Mouse (Mus musculus): ENCODE data around the gene Tnfrsf14. TPM values are rescaled to one million over a fixed set of nuclear protein-coding genes. Genes with fewer than 3 reads are reported as not detected.

Tnfrsf14 gene
- polyA plus RNA-seq, 1 experiment from 2014 or later, result 0.34 TPM

DNA sequence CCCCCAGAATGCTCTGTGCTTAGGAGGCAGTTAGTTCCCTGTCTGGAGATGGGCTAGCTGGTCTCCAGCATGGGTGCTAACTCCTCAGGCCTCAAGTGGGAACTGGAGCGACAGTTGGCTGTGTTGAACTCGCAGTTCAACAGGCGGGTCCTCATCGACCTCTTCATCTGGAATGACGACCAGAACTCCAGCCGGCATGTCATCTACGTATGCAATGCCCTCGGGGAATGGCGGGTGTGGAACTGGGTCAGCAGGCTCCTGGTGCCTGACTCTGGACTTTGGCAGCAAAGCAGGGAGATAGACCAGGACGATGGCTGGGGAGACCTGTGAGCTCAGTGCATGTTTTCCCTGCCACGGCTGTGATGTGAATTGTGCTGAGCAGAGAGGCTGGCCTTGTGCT, 42.9 kb downstream of the Tnfrsf14 start:
- Histone ChIP-seq H3K36me3 (no peaks in the 10 kb centered on the region), H3K9me3 (no peaks in the 10 kb centered on the region), H3K27ac (no peak overlapping the region), H3K27me3 (replicated peaks) (no peaks in the 10 kb centered on the region), H3K4me2 (replicated peaks) (no peak overlapping the region), H3K4me1 (no peaks in the 10 kb centered on the region), H3K9ac (no peak overlapping the region), H3K4me3 (no peak overlapping the region)
- 83% methylated on average over 11 of the region's 11 CpGs for WGBS
- no peak for ATAC-seq (ENCODE audit: low FRiP score, low read depth)

DNA sequence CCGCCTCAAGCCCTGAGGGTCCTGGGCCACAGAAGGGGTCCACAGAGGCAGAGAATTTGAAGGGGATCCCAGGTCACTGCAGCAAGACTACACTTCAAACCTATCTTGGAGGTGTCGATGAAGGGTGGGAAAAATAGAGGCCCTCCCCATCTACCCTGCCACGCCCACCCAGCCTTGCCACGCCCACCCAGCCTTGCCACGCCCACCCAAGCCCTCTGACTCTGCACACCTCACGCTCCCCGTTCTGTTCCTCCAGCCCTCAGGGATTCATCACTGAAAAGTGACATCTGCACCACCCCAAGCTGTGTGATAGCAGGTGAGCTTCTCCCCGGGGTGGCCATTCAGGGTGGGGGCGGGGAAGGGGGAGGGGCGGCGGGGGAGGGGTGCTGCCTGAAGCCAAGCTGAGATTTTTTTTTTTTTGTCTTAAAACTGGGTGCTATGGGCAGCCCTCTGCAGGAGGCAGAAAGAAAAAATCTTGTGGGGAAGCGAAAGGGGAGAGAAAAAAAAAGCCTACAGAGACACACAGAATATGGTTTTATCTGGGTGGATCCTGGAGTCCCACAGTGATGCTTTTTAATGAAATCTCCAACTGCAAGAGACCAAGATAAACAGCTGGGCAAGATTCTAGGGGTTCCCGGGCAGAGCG, 46.2 kb downstream of the Tnfrsf14 start:
- peaks cover 5% of the 10 kb centered on the region; the same call in 1 of the 2 replicates for H3K4me1 ChIP-seq
- H3K9ac ChIP-seq, result no peak overlapping the region
- H3K9me3 ChIP-seq, result no peaks in the 10 kb centered on the region
- H3K4me3 ChIP-seq, result no peak overlapping the region
- H3K36me3 ChIP-seq, result no peaks in the 10 kb centered on the region
- no peak overlapping the region for H3K27ac ChIP-seq
- H3K4me2 ChIP-seq (replicated peaks), result no peak overlapping the region
- no peaks in the 10 kb centered on the region for H3K27me3 ChIP-seq (replicated peaks)
- no peak for ATAC-seq (ENCODE audit: low FRiP score, low read depth)
- WGBS, result 25% methylated on average over 14 of the region's 14 CpGs

DNA sequence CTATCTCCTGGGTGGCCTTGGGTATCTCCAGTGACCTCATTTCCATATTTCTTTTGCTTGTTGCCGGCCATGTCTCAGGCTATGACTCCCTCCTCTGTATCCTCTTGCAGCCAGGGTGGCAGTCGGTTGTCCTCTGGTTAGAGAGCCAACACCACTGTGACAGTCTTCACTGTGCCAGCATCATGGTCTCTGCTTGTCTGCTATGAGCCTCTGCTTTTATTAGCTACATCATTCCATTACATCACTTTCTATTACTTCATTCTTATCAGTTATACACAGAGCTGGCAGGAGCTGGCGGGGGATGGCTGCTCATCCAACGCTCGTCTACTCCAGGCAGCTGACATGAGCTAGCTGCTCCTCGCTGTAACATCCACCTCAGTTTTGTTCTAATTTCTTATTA, 47.6 kb downstream of the Tnfrsf14 start:
- Histone ChIP-seq H3K9me3 (no peaks in the 10 kb centered on the region), H3K4me2 (replicated peaks) (no peak overlapping the region), H3K4me1 (peaks cover 5% of the 10 kb centered on the region; the same call in 1 of the 2 replicates), H3K9ac (no peak overlapping the region), H3K27ac (no peak overlapping the region), H3K4me3 (no peak overlapping the region), H3K27me3 (replicated peaks) (no peaks in the 10 kb centered on the region), H3K36me3 (no peaks in the 10 kb centered on the region)
- ATAC-seq (ENCODE audit: low FRiP score, low read depth), result no peak
- WGBS, result 88% methylated on average over 6 of the region's 6 CpGs

DNA sequence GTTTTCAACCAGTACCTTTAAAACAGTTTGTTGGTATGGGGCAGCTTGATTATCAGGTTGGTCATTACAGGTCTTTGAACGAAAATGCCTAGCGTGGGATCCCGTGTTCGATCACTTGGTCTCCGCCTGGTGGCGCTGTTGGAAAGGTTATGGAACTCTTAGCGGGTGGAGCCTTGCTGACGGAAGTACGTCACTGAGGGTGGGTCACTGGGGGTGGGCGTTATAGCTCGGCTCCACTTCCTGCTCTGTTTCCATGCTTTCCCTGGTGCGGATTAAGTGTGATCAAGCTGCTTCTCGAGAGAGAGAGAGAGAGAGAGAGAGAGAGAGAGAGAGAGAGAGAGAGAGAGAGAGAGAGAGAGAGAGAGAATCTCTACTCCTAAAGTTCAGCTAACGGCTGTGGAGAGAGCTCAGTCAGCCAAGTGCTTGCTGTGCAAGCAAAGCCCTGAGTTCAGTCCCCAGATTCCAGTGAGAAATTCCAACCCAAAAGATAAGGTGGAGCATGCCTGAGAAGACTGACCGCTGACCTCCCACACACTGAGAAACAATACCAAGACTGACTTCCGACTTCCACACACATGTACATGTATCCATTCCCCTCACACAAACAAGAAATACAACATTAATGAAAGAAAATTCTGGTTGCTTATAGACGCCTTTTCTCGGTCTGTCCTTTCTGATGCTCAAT, 50.4 kb downstream of the Tnfrsf14 start:
- Histone ChIP-seq H3K9ac (no peak overlapping the region; the same call in 1 of the 2 replicates), H3K4me2 (replicated peaks) (peak overlapping the region; percentile 71), H3K27me3 (replicated peaks) (no peaks in the 10 kb centered on the region), H3K4me3 (peak overlapping the region; percentile 34), H3K4me1 (peaks cover 5% of the 10 kb centered on the region; the same call in 1 of the 2 replicates), H3K9me3 (no peaks in the 10 kb centered on the region), H3K36me3 (no peaks in the 10 kb centered on the region), H3K27ac (no peak overlapping the region)
- ATAC-seq (ENCODE audit: low FRiP score, low read depth), result peak; percentile 97
- 12% methylated on average over 18 of the region's 18 CpGs for WGBS

DNA sequence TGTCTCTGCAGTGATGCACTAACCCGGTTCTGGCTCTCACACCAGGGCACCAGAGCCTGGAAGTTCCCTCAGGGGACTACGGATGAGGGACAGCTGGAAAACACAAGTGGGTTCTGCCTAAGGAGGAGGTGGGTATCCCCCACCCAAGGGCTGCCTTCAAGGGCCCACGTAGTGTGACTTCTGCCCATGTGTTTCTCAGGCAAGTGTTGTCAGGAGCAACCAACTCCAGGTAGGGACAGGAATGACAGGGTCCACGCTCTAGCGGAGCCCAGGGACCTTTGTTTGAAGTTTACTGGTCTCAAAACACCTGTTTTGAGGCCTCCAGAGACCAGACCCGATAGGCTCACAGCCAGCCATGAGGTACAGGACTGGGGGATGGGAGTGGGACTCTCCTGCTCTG, 55.2 kb downstream of the Tnfrsf14 start:
- Histone ChIP-seq H3K9ac (no peak overlapping the region), H3K4me2 (replicated peaks) (no peak overlapping the region), H3K9me3 (no peaks in the 10 kb centered on the region), H3K4me1 (peaks cover 7% of the 10 kb centered on the region), H3K27ac (no peak overlapping the region), H3K27me3 (replicated peaks) (peaks cover 7% of the 10 kb centered on the region; the same call in 1 of the 2 replicates), H3K4me3 (no peak overlapping the region), H3K36me3 (no peaks in the 10 kb centered on the region)
- no peak for ATAC-seq (ENCODE audit: low FRiP score, low read depth)
- WGBS, result 76% methylated on average over 6 of the region's 6 CpGs

Other genes starting within 250 kb of the Tnfrsf14 start
- 0.28 and 0.38 TPM in 2 replicates for gene Ttc34, start 91.1 kb downstream of the Tnfrsf14 start, polyA plus RNA-seq (2016; fragmentation: Nextera tagmentation; extraction: Ambion mirVana)
- gene Mmel1, start 59.0 kb downstream of the Tnfrsf14 start, polyA plus RNA-seq (2016; fragmentation: Nextera tagmentation; extraction: Ambion mirVana), result 0.23 and 0.26 TPM in 2 replicates
- gene Fam213b, start 29.4 kb downstream of the Tnfrsf14 start, polyA plus RNA-seq (2016; fragmentation: Nextera tagmentation; extraction: Ambion mirVana), result 36.1 and 40.4 TPM in 2 replicates
- gene Hes5, start 32.4 kb upstream of the Tnfrsf14 start, polyA plus RNA-seq (2016; fragmentation: Nextera tagmentation; extraction: Ambion mirVana), result 396 and 412 TPM in 2 replicates
- 41.2 and 46.3 TPM in 2 replicates for gene Pank4, start 35.6 kb upstream of the Tnfrsf14 start, polyA plus RNA-seq (2016; fragmentation: Nextera tagmentation; extraction: Ambion mirVana)
- gene Plch2, start 128.2 kb upstream of the Tnfrsf14 start, polyA plus RNA-seq (2016; fragmentation: Nextera tagmentation; extraction: Ambion mirVana), result 4.1 TPM in 2 replicates
- 16.6 and 17.3 TPM in 2 replicates for gene Pex10, start 138.5 kb upstream of the Tnfrsf14 start, polyA plus RNA-seq (2016; fragmentation: Nextera tagmentation; extraction: Ambion mirVana)
- 135 and 137 TPM in 2 replicates for gene Rer1, start 157.8 kb upstream of the Tnfrsf14 start, polyA plus RNA-seq (2016; fragmentation: Nextera tagmentation; extraction: Ambion mirVana)
- 6.0 and 6.1 TPM in 2 replicates for gene Morn1, start 158.0 kb upstream of the Tnfrsf14 start, polyA plus RNA-seq (2016; fragmentation: Nextera tagmentation; extraction: Ambion mirVana)

All from neural tube, embryonic 12.5 days (tissue).